Mouse (Mus musculus) MEL (cell line): ENCODE measurements around the gene Melk. TPM values are rescaled to one million over a fixed set of nuclear protein-coding genes. Genes with fewer than 3 reads are reported as not detected.

Experiments
- polyA plus RNA-seq, 2 experiments: library from polyadenylated mRNA; stranded (reverse) in 1 of 2; unstranded in 1 of 2; fragments of >175 nt in 1 of 2; fragments of >200 nt in 1 of 2; gene quantifications; 2 replicates each; pipeline versions ENCODE4 v1.2.1 to v1.2.4; 2012; ENCODE audit warnings: low replicate concordance in 2 of 2, low read depth in 1 of 2; ENCODE audit not compliant: insufficient read length in 2 of 2, insufficient read depth in 1 of 2, missing spikeins in 1 of 2
- total RNA-seq: library from RNA; depleted of rRNA; stranded (reverse); fragments of 300-350 nt; gene quantifications from 2 replicates; pipeline ENCODE4 v1.2.3, GENCODE M21; 2012; rRNA removed

The Melk gene
- total and polyA plus RNA-seq, 3 experiments: 15.1 to 18.2 TPM; not detected in 1

Other genes starting within 250 kb of the Melk start
- gene Gne, start 216.7 kb upstream of the Melk start, total RNA-seq: 28.2 and 32.4 TPM in 2 replicates
- 100 to 1,000 TPM in 1 of 2 experiments, 10 to 100 TPM in 1; 53.0 to 127 TPM for gene Gne, start 216.7 kb upstream of the Melk start, polyA plus RNA-seq
- 6.8 and 7.9 TPM in 2 replicates for gene Rnf38, start 67.1 kb upstream of the Melk start, total RNA-seq
- 10 to 100 TPM in 1 of 2 experiments, not detected in 1; 22.8 TPM for gene Rnf38, start 67.1 kb upstream of the Melk start, polyA plus RNA-seq